Mouse (Mus musculus) lung, postnatal 25 days (tissue): ENCODE results near the gene Reln.

Source experiments
- DNase-seq: peaks from one replicate; pipeline ENCODE4 v3.0.0; 2022; ENCODE audit warnings: low spot score

Reln gene

DNA sequence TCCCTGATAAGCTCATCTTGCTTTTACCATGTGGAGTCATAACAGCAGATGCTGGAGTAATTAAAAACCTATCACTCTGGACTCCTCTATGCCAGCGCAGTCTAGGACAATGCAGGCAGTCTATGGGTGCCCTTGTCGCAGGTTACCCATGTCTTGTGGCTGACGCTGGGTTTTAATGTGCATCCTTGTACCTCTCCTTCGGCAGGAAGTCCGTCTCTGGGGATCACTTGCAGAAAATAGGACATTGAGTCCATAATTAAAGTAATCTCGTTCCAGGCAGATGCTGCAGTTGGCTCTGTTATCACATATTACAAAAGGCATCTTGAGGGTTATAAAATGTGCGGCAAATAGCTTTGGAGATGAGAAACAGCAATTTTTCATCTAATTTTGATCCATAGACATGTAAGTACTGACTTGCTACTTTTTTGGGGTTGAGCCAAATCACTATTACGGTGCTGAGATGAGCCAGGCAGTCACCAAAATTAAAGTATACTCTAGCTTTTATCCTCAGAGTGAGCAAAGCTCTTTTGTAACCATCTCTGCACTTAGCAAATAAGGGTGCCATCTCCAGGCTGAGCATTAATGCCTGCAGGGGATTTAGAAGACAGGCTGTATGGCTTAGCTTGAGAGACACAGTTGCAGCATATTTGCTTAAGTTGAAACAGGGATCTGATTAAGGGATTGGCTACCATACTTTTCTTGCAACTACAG is 136.0 kb downstream of the Reln start:
- no peak for DNase-seq

DNA sequence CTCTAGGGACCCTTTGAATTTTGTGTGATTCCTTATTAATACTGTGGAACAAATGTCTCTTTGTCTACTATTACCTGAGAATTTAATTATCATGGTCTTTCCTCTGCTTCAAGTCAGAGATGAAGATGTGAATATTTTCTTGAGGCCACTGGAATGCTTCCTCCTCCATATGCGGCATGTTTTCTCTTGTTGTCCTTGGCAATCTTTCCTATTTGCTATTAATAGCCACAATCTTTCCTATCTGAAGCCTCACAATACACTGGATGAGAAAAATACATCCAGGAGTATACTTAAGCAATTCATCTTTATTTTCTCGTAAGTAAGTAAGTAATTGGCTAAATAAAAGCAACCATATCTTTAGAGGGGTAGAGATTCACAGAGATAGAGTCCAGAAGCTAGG is 146.6 kb downstream of the Reln start:
- DNase-seq: no peak

- DNase-seq: no peak
Measured at GRCm38 (mm10) chr5:22196891-22197290, 147.6 kb downstream of the Reln start.

GRCm38 (mm10) chr5:22196476-22196875 is 148.0 kb downstream of the Reln start:
- no peak for DNase-seq

GRCm38 (mm10) chr5:22195352-22195941 is 149.1 kb downstream of the Reln start:
- no peak for DNase-seq

DNA sequence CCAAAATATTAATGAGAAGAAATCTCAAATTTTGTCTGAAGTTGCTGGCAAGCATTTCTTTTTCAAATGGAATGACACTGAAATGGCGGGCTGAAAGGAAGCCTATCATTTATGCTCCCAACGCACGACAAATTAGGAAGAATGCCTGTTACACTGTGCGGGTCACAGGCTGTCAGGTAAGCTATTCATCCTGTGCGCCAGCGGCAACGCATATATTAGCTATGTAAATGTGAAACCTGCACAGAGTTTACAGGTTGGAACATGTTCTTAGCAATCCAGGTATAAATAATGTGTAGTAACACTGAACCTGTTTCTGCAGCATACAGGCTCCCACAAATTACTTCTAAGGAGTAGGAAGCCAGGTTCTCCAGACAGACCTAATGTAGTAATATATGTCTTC is 152.7 kb downstream of the Reln start:
- DNase-seq: no peak

- DNase-seq: no peak
Measured at GRCm38 (mm10) chr5:22190333-22190732, 154.2 kb downstream of the Reln start.

DNA sequence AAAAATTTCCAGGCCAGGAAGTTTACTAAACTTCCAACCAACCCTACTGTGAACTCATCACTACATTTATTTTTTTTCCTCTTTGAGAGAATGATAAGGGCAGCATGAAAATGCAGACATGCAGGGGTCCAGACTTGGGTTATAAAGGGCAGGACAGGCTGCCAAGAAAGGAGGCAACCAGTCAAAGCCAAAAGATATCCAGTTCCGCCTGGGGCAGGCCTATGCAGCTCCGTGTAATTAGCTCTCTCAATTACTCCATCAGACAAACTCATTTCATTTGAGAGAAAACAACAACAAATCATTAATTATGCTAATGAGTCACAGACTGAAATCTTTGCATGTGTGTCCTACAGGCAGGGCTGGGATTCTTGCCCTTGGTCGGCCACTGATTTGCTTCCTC is 156.9 kb downstream of the Reln start:
- no peak for DNase-seq

GRCm38 (mm10) chr5:22176480-22176879 is 168.0 kb downstream of the Reln start:
- DNase-seq: no peak

DNA sequence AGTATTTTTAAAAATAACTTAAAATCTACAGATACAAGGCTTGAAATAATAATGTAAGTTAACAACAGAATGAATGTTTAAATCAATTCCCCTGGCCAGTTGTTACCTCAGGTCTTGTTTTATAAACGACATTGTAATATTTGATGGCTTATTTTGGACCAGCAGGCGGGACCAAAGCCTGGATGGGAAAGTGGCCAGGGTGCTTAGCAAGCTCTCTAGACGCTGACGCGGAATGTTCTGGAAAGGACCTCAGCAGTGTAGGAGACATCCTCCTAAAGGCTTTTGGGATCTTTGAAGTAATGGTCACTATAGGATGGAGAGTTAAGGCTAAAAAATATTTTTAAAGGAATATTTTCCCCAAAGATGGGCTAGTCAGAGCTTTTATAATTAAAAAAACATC is 173.2 kb downstream of the Reln start:
- no peak for DNase-seq

DNA sequence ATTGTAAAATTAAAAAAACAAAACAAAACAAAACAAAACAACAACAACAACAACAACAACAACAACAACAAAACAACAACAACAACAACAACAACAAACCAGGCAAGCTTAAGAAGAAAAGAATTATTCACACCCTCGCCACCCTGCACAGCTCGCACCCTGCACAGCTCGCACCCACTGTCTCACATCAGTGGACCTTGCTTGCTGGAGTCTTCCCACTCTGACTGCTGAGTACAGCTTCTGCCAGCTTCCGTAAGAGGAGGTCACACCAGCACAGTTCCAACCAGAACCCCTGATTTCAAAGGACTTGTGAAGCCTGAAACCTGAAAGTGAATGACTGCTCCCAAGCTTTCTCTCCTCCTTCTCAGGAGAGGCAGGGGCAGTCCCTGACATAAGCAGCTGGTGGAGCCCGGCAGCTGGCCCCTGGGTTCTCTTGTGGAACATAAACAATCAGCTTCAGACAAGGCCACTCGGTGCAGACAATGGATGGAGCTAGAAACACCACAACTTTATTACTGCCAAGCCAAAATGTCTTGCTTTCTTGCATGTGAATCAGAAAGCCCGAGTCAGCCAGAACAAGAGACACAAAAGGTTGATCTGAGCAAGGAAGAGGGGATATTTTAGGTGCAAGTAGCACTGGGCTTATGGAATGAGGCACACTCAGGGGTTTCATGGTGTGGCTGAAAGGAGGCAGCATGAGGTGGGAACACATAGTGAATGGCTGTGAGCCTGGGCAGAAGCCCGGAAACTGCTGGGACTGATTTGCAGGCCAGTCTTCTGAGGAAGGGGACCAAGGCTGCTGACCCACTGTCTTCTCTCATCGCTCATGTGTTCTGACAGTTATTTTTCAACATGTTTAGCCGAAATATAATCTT is 180.2 kb downstream of the Reln start:
- DNase-seq: no peak

DNA sequence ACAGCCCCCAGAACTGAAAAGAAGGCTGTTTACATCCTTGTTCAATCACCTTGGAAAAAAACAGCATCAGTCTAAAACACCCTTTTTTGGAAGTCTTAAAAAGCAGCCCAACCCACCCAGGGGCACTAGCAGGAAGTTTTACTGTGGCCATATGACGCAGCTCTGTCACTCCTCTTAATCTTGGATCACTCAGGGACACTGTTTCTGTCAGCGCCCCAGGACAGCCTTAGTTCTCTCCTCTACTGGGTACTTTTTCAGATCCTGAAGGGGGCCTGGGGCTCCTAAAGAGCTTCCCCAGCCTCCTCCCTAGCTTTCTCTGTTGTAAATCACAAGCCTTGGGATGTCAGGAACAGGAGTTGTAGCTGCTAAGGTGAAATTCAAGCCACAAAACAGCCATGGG is 183.6 kb downstream of the Reln start:
- no peak for DNase-seq

DNA sequence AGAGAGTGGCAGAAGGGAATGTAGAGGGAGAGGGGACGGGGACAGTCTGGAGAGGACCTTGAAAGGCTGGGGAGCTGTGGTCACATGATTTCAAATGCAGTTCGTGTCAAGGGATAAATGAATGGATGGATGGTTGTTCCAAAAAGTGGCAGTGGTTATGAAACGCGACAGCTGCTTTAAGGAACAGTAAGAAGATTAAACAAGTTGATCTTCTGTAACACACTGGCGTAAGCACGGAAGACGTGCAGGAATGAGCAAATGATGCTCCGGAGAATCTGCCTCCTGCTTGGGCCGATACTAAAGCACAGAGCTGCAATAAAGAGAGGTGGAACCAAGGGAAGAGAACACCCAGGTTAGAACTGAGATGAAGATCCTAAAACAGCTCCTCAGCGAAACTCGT is 185.7 kb downstream of the Reln start:
- no peak for DNase-seq

- no peak for DNase-seq
Measured at GRCm38 (mm10) chr5:22153601-22154000, 190.9 kb downstream of the Reln start.

GRCm38 (mm10) chr5:22141821-22142220 is 202.7 kb downstream of the Reln start:
- DNase-seq: no peak

GRCm38 (mm10) chr5:22139015-22139414 is 205.5 kb downstream of the Reln start:
- DNase-seq: no peak

DNA sequence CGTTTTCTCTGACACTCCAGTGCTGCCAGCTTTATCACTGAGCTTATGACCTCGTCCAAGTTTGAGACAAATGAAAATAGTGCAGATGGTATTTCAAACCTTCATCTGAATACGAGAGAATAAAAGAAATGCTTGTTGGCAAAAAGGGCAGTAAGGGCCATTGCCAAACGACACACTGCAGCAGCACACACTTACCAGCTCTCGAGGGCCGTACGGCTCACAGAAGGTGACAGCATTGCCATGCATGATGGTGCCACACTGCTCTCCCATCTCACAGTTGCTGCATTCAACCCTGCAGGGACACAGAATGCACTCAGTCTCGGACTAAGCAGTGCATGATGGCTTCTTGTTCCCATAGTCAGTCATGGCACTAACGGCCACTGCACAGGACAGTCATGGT is 210.1 kb downstream of the Reln start:
- DNase-seq: no peak

DNA sequence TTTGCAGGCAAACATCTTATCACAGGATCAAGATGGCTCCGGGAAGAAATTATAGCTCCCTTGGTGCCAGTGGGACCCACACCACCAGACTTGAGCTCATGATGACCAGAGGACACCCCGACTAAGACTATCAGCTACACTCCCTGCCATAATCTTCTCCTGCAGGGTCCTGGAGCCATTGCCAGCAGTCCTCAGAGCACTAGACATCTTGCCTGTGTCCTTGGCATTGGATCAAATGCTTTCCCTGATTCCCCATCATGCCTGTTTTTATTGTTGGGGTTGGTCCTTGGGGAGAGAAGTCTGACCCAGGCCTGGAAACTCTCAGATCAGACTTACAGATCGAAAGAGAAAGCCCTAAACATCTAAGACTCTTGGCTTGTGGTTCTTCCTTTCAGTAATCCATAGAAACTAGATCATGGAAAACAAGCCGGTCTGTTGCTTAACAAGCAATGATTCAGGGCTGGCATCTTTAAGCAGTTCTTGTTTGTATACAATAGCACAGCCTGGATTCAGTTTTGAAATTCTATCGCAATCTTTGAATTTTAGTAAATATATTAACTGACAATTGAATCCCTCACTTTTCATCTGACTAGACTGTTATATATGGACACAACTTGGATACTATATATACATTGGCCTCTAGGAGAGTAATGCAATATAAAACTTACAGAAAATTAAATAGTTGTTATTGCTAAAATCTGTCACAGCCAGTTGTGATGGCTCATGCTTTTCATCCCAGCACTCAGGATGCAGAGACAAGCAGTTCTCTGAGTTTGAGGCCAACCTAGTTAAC is 212.6 kb downstream of the Reln start:
- no peak for DNase-seq

GRCm38 (mm10) chr5:22127583-22127982 is 216.9 kb downstream of the Reln start:
- DNase-seq: no peak

- no peak for DNase-seq
Measured at GRCm38 (mm10) chr5:22119296-22119695, 225.2 kb downstream of the Reln start.

- no peak for DNase-seq
Measured at GRCm38 (mm10) chr5:22118456-22118855, 226.0 kb downstream of the Reln start.

- no peak for DNase-seq
Measured at GRCm38 (mm10) chr5:22116922-22117321, 227.6 kb downstream of the Reln start.
